Mouse (Mus musculus): ENCODE data around the gene Mgst2. TPM values are rescaled to one million over a fixed set of nuclear protein-coding genes. Genes with fewer than 3 reads are reported as not detected.

The Mgst2 gene
- polyA plus RNA-seq, 1 experiment from 2014 or later: 0.27 TPM

DNA sequence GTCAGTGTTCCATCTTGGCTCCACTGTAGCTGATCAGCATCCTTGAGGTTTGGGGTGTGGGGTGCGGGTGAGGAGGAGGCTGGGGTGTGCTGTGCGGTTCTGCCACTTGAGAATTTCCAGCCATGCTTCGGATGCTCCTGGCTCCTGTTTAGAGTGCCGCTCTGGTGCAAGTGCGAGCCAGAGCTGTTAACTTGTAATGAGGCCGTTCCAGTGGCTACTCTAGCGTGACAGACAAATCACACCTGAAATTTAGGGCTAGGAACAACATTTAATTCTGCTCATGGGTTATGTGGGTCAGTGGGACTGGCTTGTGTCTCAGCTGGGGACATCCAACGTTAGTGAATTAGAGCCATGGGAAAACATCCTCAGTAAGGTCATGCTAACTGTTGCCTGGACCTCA lies 10.2 kb upstream of the Mgst2 start:
- no peak for ATAC-seq
- 87% methylated on average over 8 of the region's 8 CpGs for whole genome bisulfite sequencing

DNA sequence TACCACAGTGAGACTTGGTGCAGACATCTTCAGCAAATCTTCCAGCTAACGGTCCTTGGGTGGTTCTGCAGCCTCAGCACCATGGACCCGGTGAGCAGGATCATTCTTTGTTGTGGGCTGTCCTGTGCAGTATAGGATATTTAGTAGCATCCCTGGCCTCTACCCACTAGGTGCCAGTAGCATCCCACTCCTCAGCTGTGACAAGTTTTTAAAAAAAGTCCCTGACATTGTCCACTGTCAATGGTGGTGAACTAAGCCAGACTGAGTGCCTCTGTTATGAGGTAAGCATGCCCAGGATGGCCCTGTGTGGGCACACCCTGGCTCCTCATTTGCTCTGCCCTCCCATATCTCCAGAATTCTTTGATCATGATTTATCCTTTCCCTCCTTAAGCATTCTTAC lies 9.0 kb upstream of the Mgst2 start:
- Histone ChIP-seq H3K9me3 (ENCODE audit: control insufficient read depth, low read length) (no peaks in the 10 kb centered on the region), H3K9ac (replicated peaks; ENCODE audit: low read depth, low read length) (no peak overlapping the region), H3K4me1 (replicated peaks; ENCODE audit: control insufficient read depth, insufficient read depth, low read length) (peaks cover 11% of the 10 kb centered on the region), H3K27ac (ENCODE audit: low read length) (no peak overlapping the region), H3K4me3 (replicated peaks; ENCODE audit: low read length) (no peak overlapping the region), H3K36me3 (ENCODE audit: control insufficient read depth, insufficient read depth) (no peaks in the 10 kb centered on the region), H3K27me3 (replicated peaks; ENCODE audit: control insufficient read depth, insufficient read depth, low read length) (no peaks in the 10 kb centered on the region), H3K4me2 (ENCODE audit: low read length) (no peak overlapping the region)
- 85% methylated on average over 2 of the region's 2 CpGs for WGBS
- ATAC-seq: peak; percentile 45

More for the DNA sequence above, 10.2 kb upstream of the Mgst2 start:
- H3K4me3 ChIP-seq (replicated peaks; ENCODE audit: low read length): no peak overlapping the region
- H3K27ac ChIP-seq (ENCODE audit: low read length): no peak overlapping the region
- peaks cover 11% of the 10 kb centered on the region for H3K4me1 ChIP-seq (replicated peaks; ENCODE audit: control insufficient read depth, insufficient read depth, low read length)
- no peaks in the 10 kb centered on the region for H3K27me3 ChIP-seq (replicated peaks; ENCODE audit: control insufficient read depth, insufficient read depth, low read length)
- H3K36me3 ChIP-seq (ENCODE audit: control insufficient read depth, insufficient read depth): no peaks in the 10 kb centered on the region
- no peak overlapping the region for H3K4me2 ChIP-seq (ENCODE audit: low read length)
- no peak overlapping the region for H3K9ac ChIP-seq (replicated peaks; ENCODE audit: low read depth, low read length)
- no peaks in the 10 kb centered on the region for H3K9me3 ChIP-seq (ENCODE audit: control insufficient read depth, low read length)

DNA sequence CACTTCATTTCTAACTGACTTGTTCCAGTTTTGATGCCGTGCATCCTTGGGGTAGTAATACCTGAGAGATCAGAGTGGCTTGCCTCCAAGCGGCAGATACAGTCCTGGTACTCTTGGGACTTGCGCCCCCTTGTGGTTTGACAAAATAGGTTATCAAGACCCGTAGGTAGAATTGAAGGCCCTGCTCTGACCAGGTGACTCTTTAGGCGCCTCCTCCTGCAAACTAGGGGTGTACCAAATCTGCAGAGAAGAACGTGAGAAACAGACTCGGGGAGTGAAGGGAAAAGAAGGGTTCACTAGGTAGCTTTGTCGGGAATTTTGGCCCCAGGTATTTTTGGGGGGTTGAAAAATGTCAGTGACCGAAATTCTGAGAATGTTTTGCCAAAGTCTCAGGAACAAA lies 7.9 kb upstream of the Mgst2 start:
- H3K9me3 ChIP-seq (ENCODE audit: control insufficient read depth, low read length): no peaks in the 10 kb centered on the region
- no peaks in the 10 kb centered on the region for H3K36me3 ChIP-seq (ENCODE audit: control insufficient read depth, insufficient read depth)
- peak overlapping the region; percentile 42 for H3K4me2 ChIP-seq (ENCODE audit: low read length)
- peak; percentile 54 for ATAC-seq
- peaks cover 11% of the 10 kb centered on the region for H3K4me1 ChIP-seq (replicated peaks; ENCODE audit: control insufficient read depth, insufficient read depth, low read length)
- 1% methylated on average over 9 of the region's 9 CpGs for WGBS
- no peak overlapping the region for H3K27ac ChIP-seq (ENCODE audit: low read length)
- no peak overlapping the region; the same call in 1 of the 2 replicates for H3K4me3 ChIP-seq (replicated peaks; ENCODE audit: low read length)
- H3K27me3 ChIP-seq (replicated peaks; ENCODE audit: control insufficient read depth, insufficient read depth, low read length): no peaks in the 10 kb centered on the region
- no peak overlapping the region for H3K9ac ChIP-seq (replicated peaks; ENCODE audit: low read depth, low read length)

DNA sequence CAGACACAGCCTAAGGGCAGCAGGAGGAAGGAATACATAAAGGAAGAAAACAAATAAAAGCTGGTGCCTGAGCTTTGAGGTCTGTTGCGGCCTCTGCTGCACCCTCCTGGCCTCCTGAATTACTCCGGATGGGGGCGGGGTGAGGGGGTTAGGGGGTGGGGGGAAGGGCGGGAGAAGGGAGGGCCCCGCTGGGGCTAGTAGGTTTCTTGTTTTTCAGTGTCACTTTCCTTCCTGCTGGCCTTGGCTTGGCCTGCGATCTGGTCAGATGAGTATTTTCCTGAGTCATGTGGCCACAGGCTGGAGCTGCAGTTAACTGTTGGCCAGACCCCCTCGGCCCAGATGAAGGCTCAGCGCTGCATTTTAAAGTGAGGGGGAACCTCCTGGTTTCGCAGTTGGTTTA lies 7.5 kb upstream of the Mgst2 start:
- Histone ChIP-seq H3K9ac (replicated peaks; ENCODE audit: low read depth, low read length) (no peak overlapping the region; the same call in 1 of the 2 replicates), H3K4me2 (ENCODE audit: low read length) (peak overlapping the region; percentile 42), H3K36me3 (ENCODE audit: control insufficient read depth, insufficient read depth) (no peaks in the 10 kb centered on the region), H3K27ac (ENCODE audit: low read length) (no peak overlapping the region), H3K27me3 (replicated peaks; ENCODE audit: control insufficient read depth, insufficient read depth, low read length) (no peaks in the 10 kb centered on the region), H3K4me1 (replicated peaks; ENCODE audit: control insufficient read depth, insufficient read depth, low read length) (peaks cover 11% of the 10 kb centered on the region), H3K4me3 (replicated peaks; ENCODE audit: low read length) (no peak overlapping the region; the same call in 1 of the 2 replicates), H3K9me3 (ENCODE audit: control insufficient read depth, low read length) (no peaks in the 10 kb centered on the region)
- peak; percentile 29; the same call in 1 of the 2 replicates for ATAC-seq
- 3% methylated on average over 8 of the region's 9 CpGs for WGBS

DNA sequence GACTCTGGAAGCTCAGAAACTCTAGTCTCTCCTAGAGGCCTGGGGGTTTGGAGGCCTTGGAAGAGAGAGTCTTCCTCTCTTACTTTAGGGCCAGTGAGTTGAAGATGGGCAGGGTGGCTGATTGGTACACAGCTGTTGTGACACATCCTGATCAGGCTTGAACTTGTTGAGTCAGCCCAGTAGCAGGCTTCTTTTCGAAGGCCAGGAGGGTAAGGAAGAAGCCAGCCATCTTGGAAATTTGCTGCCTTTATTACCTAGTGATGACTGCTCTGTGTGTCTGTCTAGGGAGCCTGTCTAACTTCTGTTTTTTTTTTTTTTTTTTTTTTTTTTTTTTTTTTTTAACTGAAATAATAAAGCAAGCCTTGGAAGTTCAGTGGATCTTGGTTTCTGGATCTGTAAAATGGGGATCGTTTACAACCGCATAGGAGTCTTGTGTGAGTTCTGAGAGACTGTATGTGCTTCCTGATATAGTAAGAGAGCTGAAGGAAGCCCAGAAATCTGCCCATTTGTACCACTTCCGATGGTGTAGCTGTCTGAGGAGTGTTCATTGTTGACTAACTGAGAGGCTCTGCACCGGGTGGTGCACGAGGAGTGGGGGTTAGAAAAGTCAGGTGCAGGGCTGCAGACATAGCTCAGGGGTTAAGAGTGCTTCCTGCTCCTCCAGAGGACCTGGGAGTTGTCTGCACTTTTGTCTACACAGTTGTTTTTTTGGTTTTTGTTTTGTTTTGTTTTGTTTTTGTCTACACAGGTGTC lies 5.7 kb upstream of the Mgst2 start:
- no peaks in the 10 kb centered on the region for H3K27me3 ChIP-seq (replicated peaks; ENCODE audit: control insufficient read depth, insufficient read depth, low read length)
- H3K4me1 ChIP-seq (replicated peaks; ENCODE audit: control insufficient read depth, insufficient read depth, low read length): peaks cover 7% of the 10 kb centered on the region
- H3K4me3 ChIP-seq (replicated peaks; ENCODE audit: low read length): no peak overlapping the region
- H3K9me3 ChIP-seq (ENCODE audit: control insufficient read depth, low read length): no peaks in the 10 kb centered on the region
- 85% methylated on average over 6 of the region's 6 CpGs for WGBS
- H3K9ac ChIP-seq (replicated peaks; ENCODE audit: low read depth, low read length): no peak overlapping the region
- H3K4me2 ChIP-seq (ENCODE audit: low read length): no peak overlapping the region
- no peak overlapping the region for H3K27ac ChIP-seq (ENCODE audit: low read length)
- H3K36me3 ChIP-seq (ENCODE audit: control insufficient read depth, insufficient read depth): no peaks in the 10 kb centered on the region
- ATAC-seq: no peak

DNA sequence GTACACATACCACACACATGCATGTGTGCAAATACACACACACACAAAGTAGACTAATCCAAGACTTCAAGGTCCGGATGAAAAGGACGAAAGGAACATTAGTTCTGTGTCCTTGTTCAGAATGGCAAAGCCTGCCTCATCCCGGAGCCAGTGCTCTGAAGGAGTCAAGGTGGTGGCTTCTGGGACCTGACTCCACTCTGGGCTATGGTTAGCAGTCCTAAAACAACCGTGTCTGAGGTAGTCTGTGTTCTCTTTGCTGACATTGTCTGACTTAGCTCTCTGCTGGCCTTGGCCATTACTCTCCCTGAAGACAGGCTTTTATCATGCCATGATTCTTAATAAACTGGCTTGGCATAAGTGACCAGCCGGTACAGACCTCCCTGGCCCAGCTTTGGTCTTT lies 745 bp upstream of the Mgst2 start:
- H3K27me3 ChIP-seq (replicated peaks; ENCODE audit: control insufficient read depth, insufficient read depth, low read length): no peaks in the 10 kb centered on the region
- no peak overlapping the region for H3K4me2 ChIP-seq (ENCODE audit: low read length)
- H3K9me3 ChIP-seq (ENCODE audit: control insufficient read depth, low read length): no peaks in the 10 kb centered on the region
- H3K4me3 ChIP-seq (replicated peaks; ENCODE audit: low read length): no peak overlapping the region
- WGBS: 90% methylated on average over 5 of the region's 5 CpGs
- H3K36me3 ChIP-seq (ENCODE audit: control insufficient read depth, insufficient read depth): no peaks in the 10 kb centered on the region
- ATAC-seq: no peak
- H3K4me1 ChIP-seq (replicated peaks; ENCODE audit: control insufficient read depth, insufficient read depth, low read length): no peaks in the 10 kb centered on the region
- no peak overlapping the region for H3K27ac ChIP-seq (ENCODE audit: low read length)
- no peak overlapping the region for H3K9ac ChIP-seq (replicated peaks; ENCODE audit: low read depth, low read length)

DNA sequence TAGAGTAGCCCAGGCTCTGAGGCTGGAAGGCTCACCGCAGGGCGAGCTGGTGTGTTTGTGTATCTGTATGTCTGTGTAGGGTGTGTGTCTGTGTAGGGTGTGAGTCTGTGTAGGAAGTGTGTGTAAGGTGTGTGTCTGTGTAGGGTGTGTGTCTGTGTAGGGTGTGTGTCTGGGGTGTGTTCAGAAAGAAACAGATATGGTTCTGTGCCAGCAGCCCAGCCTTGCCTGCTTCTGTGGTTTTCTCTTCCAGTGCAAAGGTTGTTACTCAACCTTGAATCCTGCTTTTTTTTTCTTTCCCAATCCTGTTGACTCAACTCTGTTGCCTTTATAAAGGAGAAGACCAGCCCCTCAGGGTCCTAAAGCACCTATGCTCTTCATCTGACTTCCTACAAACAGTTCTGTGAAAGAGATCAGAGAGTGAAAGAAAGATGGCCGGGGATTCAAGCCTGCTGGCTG lies 689 bp downstream of the Mgst2 start:
- no peak overlapping the region for H3K9ac ChIP-seq (replicated peaks; ENCODE audit: low read depth, low read length)
- H3K27ac ChIP-seq (ENCODE audit: low read length): no peak overlapping the region
- H3K4me2 ChIP-seq (ENCODE audit: low read length): no peak overlapping the region
- no peaks in the 10 kb centered on the region for H3K27me3 ChIP-seq (replicated peaks; ENCODE audit: control insufficient read depth, insufficient read depth, low read length)
- 74% methylated on average over 3 of the region's 3 CpGs for WGBS
- H3K4me1 ChIP-seq (replicated peaks; ENCODE audit: control insufficient read depth, insufficient read depth, low read length): no peaks in the 10 kb centered on the region
- no peaks in the 10 kb centered on the region for H3K36me3 ChIP-seq (ENCODE audit: control insufficient read depth, insufficient read depth)
- H3K4me3 ChIP-seq (replicated peaks; ENCODE audit: low read length): no peak overlapping the region
- H3K9me3 ChIP-seq (ENCODE audit: control insufficient read depth, low read length): no peaks in the 10 kb centered on the region
- ATAC-seq: no peak

DNA sequence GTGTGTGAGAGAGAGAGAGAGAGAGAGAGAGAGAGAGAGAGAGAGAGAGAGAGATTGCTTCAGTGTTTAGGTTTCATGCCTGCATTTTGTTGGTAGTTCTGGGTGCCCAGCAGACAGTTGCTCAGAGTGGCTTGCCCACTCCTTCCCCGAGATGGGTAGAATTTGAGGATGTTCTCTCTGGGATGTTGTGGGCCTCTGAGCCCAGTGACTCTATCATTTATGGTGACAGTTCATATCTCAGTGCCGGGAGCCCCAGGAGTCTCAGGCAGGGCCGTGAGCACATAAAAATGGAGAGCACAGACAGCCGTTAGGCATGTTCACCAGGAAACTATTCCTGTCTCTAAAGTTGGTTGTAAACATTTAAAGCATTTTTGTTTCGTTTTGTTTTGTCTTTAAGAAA lies 1.2 kb downstream of the Mgst2 start:
- Histone ChIP-seq H3K27me3 (replicated peaks; ENCODE audit: control insufficient read depth, insufficient read depth, low read length) (no peaks in the 10 kb centered on the region), H3K4me3 (replicated peaks; ENCODE audit: low read length) (no peak overlapping the region), H3K27ac (ENCODE audit: low read length) (no peak overlapping the region), H3K9me3 (ENCODE audit: control insufficient read depth, low read length) (no peaks in the 10 kb centered on the region), H3K4me2 (ENCODE audit: low read length) (no peak overlapping the region), H3K4me1 (replicated peaks; ENCODE audit: control insufficient read depth, insufficient read depth, low read length) (no peaks in the 10 kb centered on the region), H3K9ac (replicated peaks; ENCODE audit: low read depth, low read length) (no peak overlapping the region), H3K36me3 (ENCODE audit: control insufficient read depth, insufficient read depth) (no peaks in the 10 kb centered on the region)
- 78% methylated on average over 5 of the region's 5 CpGs for WGBS
- ATAC-seq: no peak

DNA sequence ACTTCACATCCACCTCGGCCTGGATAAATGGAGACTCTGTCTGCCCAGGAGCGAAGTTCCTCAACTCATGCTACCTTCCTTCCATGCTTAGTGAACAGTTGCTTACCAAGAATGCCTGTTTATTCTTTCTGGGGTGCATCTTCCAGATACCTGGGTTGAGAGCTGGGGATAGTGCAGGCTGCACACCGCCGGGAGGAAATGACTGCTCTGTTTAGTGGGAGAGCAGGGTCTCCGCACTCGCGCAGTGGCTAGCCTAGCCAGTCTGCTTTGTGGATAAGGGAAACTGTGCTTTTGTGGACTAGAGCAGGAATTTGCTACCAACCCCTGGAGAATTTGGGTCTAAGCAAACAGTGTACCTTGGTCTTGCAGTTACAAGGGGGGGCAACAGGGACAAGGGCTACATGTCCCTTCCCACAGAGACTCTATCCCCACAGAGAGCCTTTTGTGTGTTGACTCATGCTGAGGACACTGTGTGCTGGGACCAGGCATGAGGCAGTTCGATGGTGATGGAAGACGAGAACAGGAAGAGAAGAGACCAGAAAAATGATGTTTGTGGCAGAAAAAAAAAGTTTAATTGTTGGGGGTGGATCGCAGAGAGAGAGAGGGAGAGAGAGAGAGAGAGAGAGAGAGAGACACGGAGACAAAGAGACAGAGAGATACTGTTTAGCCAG lies 1.9 kb downstream of the Mgst2 start:
- ATAC-seq: no peak
- H3K4me2 ChIP-seq (ENCODE audit: low read length): no peak overlapping the region
- H3K9ac ChIP-seq (replicated peaks; ENCODE audit: low read depth, low read length): no peak overlapping the region
- no peaks in the 10 kb centered on the region for H3K27me3 ChIP-seq (replicated peaks; ENCODE audit: control insufficient read depth, insufficient read depth, low read length)
- H3K27ac ChIP-seq (ENCODE audit: low read length): no peak overlapping the region
- H3K4me1 ChIP-seq (replicated peaks; ENCODE audit: control insufficient read depth, insufficient read depth, low read length): no peaks in the 10 kb centered on the region
- 83% methylated on average over 11 of the region's 11 CpGs for WGBS
- H3K4me3 ChIP-seq (replicated peaks; ENCODE audit: low read length): no peak overlapping the region
- no peaks in the 10 kb centered on the region for H3K36me3 ChIP-seq (ENCODE audit: control insufficient read depth, insufficient read depth)
- H3K9me3 ChIP-seq (ENCODE audit: control insufficient read depth, low read length): no peaks in the 10 kb centered on the region
